ENCODE assay signal across 9 mouse cellular contexts in the genomic region with DNA sequence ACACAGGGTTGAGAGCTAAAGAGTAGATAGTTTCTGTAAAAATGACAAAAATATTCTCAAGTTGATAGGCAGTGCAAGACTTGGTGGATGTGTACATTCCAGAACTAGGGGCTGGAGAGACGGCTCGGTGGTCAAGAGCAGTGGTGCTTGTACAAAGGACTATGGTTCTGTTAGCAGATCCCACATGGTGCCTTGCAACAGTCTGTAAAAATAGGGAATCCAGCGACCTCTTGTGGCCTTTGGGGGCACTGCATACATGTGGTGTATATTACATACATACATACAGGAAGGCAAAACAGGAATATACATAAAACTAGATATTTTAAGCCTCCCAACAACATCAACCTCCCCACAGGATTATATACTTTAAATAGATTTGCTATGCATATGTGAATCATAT. TPM values are rescaled to one million over a fixed set of nuclear protein-coding genes. Genes with fewer than 3 reads are reported as not detected.
DNase-seq lines count a peak whose midpoint lies in the region; ATAC-seq lines count a peak whose summit lies in the region.
"Had no signal": no experiment of that assay in that cellular context is flagged by ENCODE, and none has a peak within 500 bp of the region (broad histone marks: within the 10 kb centered on the region; RNA-seq: fewer than 3 reads in every experiment).

No protein-coding gene starts in this region.

- ATAC-seq in intestine, embryonic 15.5 days = no peak
- no peak for ATAC-seq in monocyte, adult 5-6 weeks (replicated peaks; ENCODE audit: insufficient number of reproducible peaks, low FRiP score, low TSS enrichment, poor library complexity, severe bottlenecking)

- peaks cover 20% of the 10 kb centered on the region for H3K4me1 ChIP-seq in intestine, embryonic 15.5 days (replicated peaks)

- H3K36me3 ChIP-seq in intestine, embryonic 15.5 days = no peaks in the 10 kb centered on the region
- H3K36me3 ChIP-seq: limb, embryonic 12.5 days had no signal

- no peak overlapping the region for H3K27ac ChIP-seq in intestine, embryonic 15.5 days
- H3K27ac ChIP-seq: limb, embryonic 12.5 days had no signal

- intact Hi-C loops in heart, postnatal 10 days (cut with DNase I) = no loop called here
- intact Hi-C loops in heart, postnatal 36 days (cut with DNase I) = no loop called here

- WGBS in intestine, embryonic 15.5 days = 64% methylated on average over 3 of the region's 3 CpGs

- H3K27me3 ChIP-seq in intestine, embryonic 15.5 days (replicated peaks) = no peaks in the 10 kb centered on the region
- H3K27me3 ChIP-seq: limb, embryonic 12.5 days had no signal

- H3K4me3 ChIP-seq in intestine, embryonic 15.5 days (replicated peaks) = no peak overlapping the region
- H3K4me3 ChIP-seq: limb, embryonic 12.5 days had no signal

- H3K9me3 ChIP-seq in intestine, embryonic 15.5 days = no peaks in the 10 kb centered on the region
- H3K9me3 ChIP-seq: limb, embryonic 12.5 days had no signal

- no peak overlapping the region for H3K4me2 ChIP-seq in intestine, embryonic 15.5 days (replicated peaks)
- H3K4me2 ChIP-seq: limb, embryonic 12.5 days had no signal

- DNase-seq in heart, postnatal 4 days = peak; percentile 56
- no peak for DNase-seq in heart, postnatal 10 days
- peak; percentile 8 for DNase-seq in urinary bladder, postnatal 10 days (ENCODE audit: low spot score)
- DNase-seq in urinary bladder, postnatal 4 days (ENCODE audit: low spot score in 2 of 2) = no peak
- peak; percentile 54 for DNase-seq in lung, postnatal 14 days
- DNase-seq in heart, postnatal 36 days = no peak

- H3K9ac ChIP-seq in intestine, embryonic 15.5 days = no peak overlapping the region
- H3K9ac ChIP-seq: limb, embryonic 12.5 days had no signal

RNA-seq across cellular contexts. Expression of a gene that starts 12.8 kb away (rescaled TPM):
- 100 to 1,000 TPM; 206 to 223 TPM for total RNA-seq in heart, postnatal 4 days (2021)
- 100 to 1,000 TPM; 199 to 211 TPM for total RNA-seq in heart, postnatal 10 days (2021)
- 58.8 and 60.2 TPM in 2 replicates for polyA plus RNA-seq in intestine, embryonic 15.5 days (2015; fragmentation: Nextera tagmentation; extraction: Ambion mirVana)
- total RNA-seq in monocyte, adult 5-6 weeks (2017) = 19.4 to 46.1 TPM (median 27.0 TPM) in 3 replicates
- total RNA-seq in heart, postnatal 36 days (2021) = 100 to 1,000 TPM; 118 to 123 TPM

RNA-seq across cellular contexts. Expression of a gene that starts 26.0 kb away (rescaled TPM):
- 1 to 10 TPM; 1.9 to 2.5 TPM for total RNA-seq in heart, postnatal 4 days (2021)
- 1 to 10 TPM; 1.4 to 2.0 TPM for total RNA-seq in heart, postnatal 10 days (2021)
- polyA plus RNA-seq in intestine, embryonic 15.5 days (2015; fragmentation: Nextera tagmentation; extraction: Ambion mirVana) = 0.23 and 0.24 TPM in 2 replicates
- 1.6 to 2.8 TPM in 2 of 3 replicates, not detected in the other for total RNA-seq in monocyte, adult 5-6 weeks (2017)
- total RNA-seq in heart, postnatal 36 days (2021) = under 1 TPM; 0.56 to 0.76 TPM

RNA-seq across cellular contexts. Expression of a gene that starts 33.6 kb away (rescaled TPM):
- total RNA-seq in heart, postnatal 4 days (2021) = 10 to 100 TPM; 20.2 to 24.4 TPM
- total RNA-seq in heart, postnatal 10 days (2021) = 10 to 100 TPM; 31.3 to 31.7 TPM
- 153 and 171 TPM in 2 replicates for polyA plus RNA-seq in intestine, embryonic 15.5 days (2015; fragmentation: Nextera tagmentation; extraction: Ambion mirVana)
- total RNA-seq in monocyte, adult 5-6 weeks (2017) = 16.7 to 76.6 TPM (median 44.4 TPM) in 3 replicates
- 10 to 100 TPM; 26.2 to 48.2 TPM for total RNA-seq in heart, postnatal 36 days (2021)

RNA-seq across cellular contexts. Expression of a gene that starts 50.6 kb away (rescaled TPM):
- total RNA-seq in heart, postnatal 4 days (2021) = 10 to 100 TPM; 19.6 to 20.2 TPM
- total RNA-seq in heart, postnatal 10 days (2021) = 10 to 100 TPM; 20.4 to 22.0 TPM
- polyA plus RNA-seq in intestine, embryonic 15.5 days (2015; fragmentation: Nextera tagmentation; extraction: Ambion mirVana) = 39.7 and 44.3 TPM in 2 replicates
- 16.7 to 31.7 TPM (median 22.8 TPM) in 3 replicates for total RNA-seq in monocyte, adult 5-6 weeks (2017)
- total RNA-seq in heart, postnatal 36 days (2021) = 10 to 100 TPM; 16.4 to 18.3 TPM

RNA-seq across cellular contexts. Expression of a gene that starts 59.7 kb away (rescaled TPM):
- total RNA-seq in heart, postnatal 4 days (2021) = 10 to 100 TPM; 21.2 to 25.1 TPM
- total RNA-seq in heart, postnatal 10 days (2021) = 10 to 100 TPM; 38.0 to 38.4 TPM
- polyA plus RNA-seq in intestine, embryonic 15.5 days (2015; fragmentation: Nextera tagmentation; extraction: Ambion mirVana) = 6.3 and 6.6 TPM in 2 replicates
- not detected in 3 replicates for total RNA-seq in monocyte, adult 5-6 weeks (2017)
- total RNA-seq in heart, postnatal 36 days (2021) = 10 to 100 TPM; 19.8 to 24.5 TPM

Comparison
In these comparisons a context has a peak if more than half of its experiments do, and no peak if none do; other contexts are left out.
1. DNase-seq: peak in heart, postnatal 4 days (single experiment), urinary bladder, postnatal 10 days (single experiment) and lung, postnatal 14 days (single experiment); none in heart, postnatal 10 days (0 of 2), urinary bladder, postnatal 4 days (0 of 2) and heart, postnatal 36 days (0 of 2).